Mouse (Mus musculus) intestine, embryonic 15.5 days (tissue): ENCODE measurements at regions not wholly inside any gene's neighbourhood (a gene's known extent, or its start where the extent isn't known, plus 50 kb on each side); places are given as distances from the start of the nearest gene placed in this dataset.
A peak's percentile ranks its signal among the peaks of the same experiment; 100 is the strongest.

Experiments used
- ATAC-seq: fragments of 200-750 bp; cut with Nextera tagmentation; 2 replicates; pipeline ENCODE4 v1.8.0; 2017; ENCODE audit warnings: moderate TSS enrichment, moderate library complexity
- H3K27ac ChIP-seq: fragments of 300-500 bp; sonication (generic); 2 replicates; pipeline ENCODE4 v1.5.1; 2015; ENCODE audit warnings: mild to moderate bottlenecking, inconsistent platforms
- H3K27me3 ChIP-seq: fragments of 300-500 bp; sonication (generic); replicated peaks from 2 replicates; pipeline ENCODE4 v1.6.1; 2015; ENCODE audit warnings: inconsistent platforms
- H3K36me3 ChIP-seq: fragments of 300-500 bp; sonication (generic); 2 replicates; pipeline ENCODE4 v1.6.1; 2015; ENCODE audit warnings: inconsistent platforms
- H3K4me1 ChIP-seq: fragments of 300-500 bp; sonication (generic); replicated peaks from 2 replicates; pipeline ENCODE4 v1.6.1; 2015; ENCODE audit warnings: inconsistent platforms
- H3K4me2 ChIP-seq: fragments of 300-500 bp; sonication (generic); replicated peaks from 2 replicates; pipeline ENCODE4 v1.6.1; 2015; ENCODE audit warnings: mild to moderate bottlenecking, inconsistent platforms
- H3K4me3 ChIP-seq: fragments of 300-500 bp; sonication (generic); replicated peaks from 2 replicates; pipeline ENCODE4 v1.5.1; 2015; ENCODE audit warnings: inconsistent platforms
- H3K9ac ChIP-seq: fragments of 300-500 bp; sonication (generic); 2 replicates; pipeline ENCODE4 v1.6.1; 2015; ENCODE audit warnings: inconsistent platforms
- H3K9me3 ChIP-seq: fragments of 300-500 bp; sonication (generic); 2 replicates; pipeline ENCODE4 v1.6.1; 2016; ENCODE audit warnings: inconsistent platforms
- WGBS: fragments of 180-500 bp; shearing (Covaris S2); methylation state at CpG from one replicate; pipeline ENCODE4 v1.1.7; 2015; 5-methylcytosine and 5-hydroxymethylcytosine counted together

GRCm38 (mm10) chr16:90628605-90629120 is 98.5 kb downstream of the Mis18a start:
- H3K9me3 ChIP-seq, result no peaks in the 10 kb centered on the region
- no peaks in the 10 kb centered on the region for H3K27me3 ChIP-seq
- H3K36me3 ChIP-seq, result no peaks in the 10 kb centered on the region
- no peak overlapping the region for H3K9ac ChIP-seq
- H3K4me3 ChIP-seq, result no peak overlapping the region
- peak overlapping the region; percentile 26 for H3K4me2 ChIP-seq
- WGBS, result 40% methylated on average over 13 of the region's 13 CpGs
- ATAC-seq, result no peak
- peak overlapping the region; percentile 85 for H3K27ac ChIP-seq
- H3K4me1 ChIP-seq, result peaks cover 44% of the 10 kb centered on the region

GRCm38 (mm10) chr16:90626035-90626670 is 101.1 kb downstream of the Mis18a start:
- Histone ChIP-seq H3K9me3 (no peaks in the 10 kb centered on the region), H3K27me3 (no peaks in the 10 kb centered on the region), H3K4me3 (no peak overlapping the region), H3K4me1 (peaks cover 45% of the 10 kb centered on the region), H3K4me2 (no peak overlapping the region), H3K36me3 (no peaks in the 10 kb centered on the region), H3K27ac (0 out of 2 replicates have a peak overlapping the region, but pooled peaks have one; percentile 51), H3K9ac (no peak overlapping the region)
- ATAC-seq, result no peak
- WGBS, result 51% methylated on average over 9 of the region's 9 CpGs

- H3K4me3 ChIP-seq, result no peak overlapping the region
- H3K4me1 ChIP-seq, result peaks cover 42% of the 10 kb centered on the region
- no peaks in the 10 kb centered on the region for H3K36me3 ChIP-seq
- H3K27ac ChIP-seq, result no peak overlapping the region
- no peak for ATAC-seq
- H3K4me2 ChIP-seq, result no peak overlapping the region
- H3K9me3 ChIP-seq, result no peaks in the 10 kb centered on the region
- WGBS, result 59% methylated on average over 16 of the region's 16 CpGs
- no peaks in the 10 kb centered on the region for H3K27me3 ChIP-seq
- no peak overlapping the region for H3K9ac ChIP-seq
Measured at GRCm38 (mm10) chr16:90625301-90626034, 101.7 kb downstream of the Mis18a start.

- peak; percentile 81 for ATAC-seq
- H3K36me3 ChIP-seq, result no peaks in the 10 kb centered on the region
- H3K4me3 ChIP-seq, result 0 out of 2 replicates have a peak overlapping the region, but pooled peaks have one; percentile 7
- no peak overlapping the region for H3K9ac ChIP-seq
- H3K9me3 ChIP-seq, result no peaks in the 10 kb centered on the region
- peaks cover 29% of the 10 kb centered on the region for H3K4me1 ChIP-seq
- H3K27ac ChIP-seq, result peak overlapping the region; percentile 79
- 29% methylated on average over 17 of the region's 17 CpGs for WGBS
- no peaks in the 10 kb centered on the region for H3K27me3 ChIP-seq
- peak overlapping the region; percentile 24 for H3K4me2 ChIP-seq
Measured at GRCm38 (mm10) chr16:90624039-90624625, 103.1 kb downstream of the Mis18a start.

GRCm38 (mm10) chr16:90622677-90623225 is 104.5 kb downstream of the Mis18a start:
- H3K4me2 ChIP-seq, result no peak overlapping the region
- no peak overlapping the region for H3K27ac ChIP-seq
- ATAC-seq, result no peak
- H3K4me1 ChIP-seq, result peaks cover 23% of the 10 kb centered on the region
- no peaks in the 10 kb centered on the region for H3K9me3 ChIP-seq
- no peak overlapping the region for H3K4me3 ChIP-seq
- H3K9ac ChIP-seq, result no peak overlapping the region
- no peaks in the 10 kb centered on the region for H3K36me3 ChIP-seq
- no peaks in the 10 kb centered on the region for H3K27me3 ChIP-seq
- 85% methylated on average over 8 of the region's 8 CpGs for WGBS

- no peak for ATAC-seq
- H3K27ac ChIP-seq, result no peak overlapping the region
- no peaks in the 10 kb centered on the region for H3K9me3 ChIP-seq
- H3K4me3 ChIP-seq, result no peak overlapping the region
- no peak overlapping the region for H3K9ac ChIP-seq
- WGBS, result 78% methylated on average over 13 of the region's 13 CpGs
- H3K4me2 ChIP-seq, result no peak overlapping the region
- H3K4me1 ChIP-seq, result peaks cover 23% of the 10 kb centered on the region
- no peaks in the 10 kb centered on the region for H3K27me3 ChIP-seq
- H3K36me3 ChIP-seq, result no peaks in the 10 kb centered on the region
Measured at GRCm38 (mm10) chr16:90621761-90622411, 105.3 kb downstream of the Mis18a start.

- Histone ChIP-seq H3K9ac (no peak overlapping the region), H3K36me3 (no peaks in the 10 kb centered on the region), H3K27me3 (no peaks in the 10 kb centered on the region), H3K4me3 (no peak overlapping the region), H3K27ac (peak overlapping the region; percentile 29; the same call in 1 of the 2 replicates), H3K4me2 (no peak overlapping the region), H3K9me3 (no peaks in the 10 kb centered on the region), H3K4me1 (peaks cover 13% of the 10 kb centered on the region)
- peak; percentile 31; the same call in 1 of the 2 replicates for ATAC-seq
- 44% methylated on average over 13 of the region's 13 CpGs for WGBS
Measured at GRCm38 (mm10) chr16:90619565-90620311, 107.5 kb downstream of the Mis18a start.

GRCm38 (mm10) chr16:90615791-90616190 is 111.4 kb downstream of the Mis18a start:
- H3K4me2 ChIP-seq, result no peak overlapping the region
- ATAC-seq, result no peak
- H3K27ac ChIP-seq, result no peak overlapping the region
- H3K36me3 ChIP-seq, result no peaks in the 10 kb centered on the region
- H3K9me3 ChIP-seq, result no peaks in the 10 kb centered on the region
- 66% methylated on average over 10 of the region's 10 CpGs for WGBS
- H3K4me3 ChIP-seq, result no peak overlapping the region
- no peaks in the 10 kb centered on the region for H3K4me1 ChIP-seq
- no peaks in the 10 kb centered on the region for H3K27me3 ChIP-seq
- H3K9ac ChIP-seq, result no peak overlapping the region

- Histone ChIP-seq H3K4me1 (no peaks in the 10 kb centered on the region), H3K4me3 (no peak overlapping the region), H3K4me2 (no peak overlapping the region), H3K27me3 (no peaks in the 10 kb centered on the region), H3K27ac (no peak overlapping the region), H3K36me3 (no peaks in the 10 kb centered on the region), H3K9me3 (no peaks in the 10 kb centered on the region), H3K9ac (no peak overlapping the region)
- WGBS, result 82% methylated on average over 1 of the region's 1 CpGs
- ATAC-seq, result no peak
Measured at GRCm38 (mm10) chr16:90614137-90614536, 113.1 kb downstream of the Mis18a start.

- Histone ChIP-seq H3K27ac (no peak overlapping the region), H3K4me1 (no peaks in the 10 kb centered on the region), H3K4me3 (no peak overlapping the region), H3K36me3 (no peaks in the 10 kb centered on the region), H3K9ac (no peak overlapping the region), H3K4me2 (no peak overlapping the region), H3K9me3 (no peaks in the 10 kb centered on the region), H3K27me3 (no peaks in the 10 kb centered on the region)
- ATAC-seq, result no peak
- 80% methylated on average over 22 of the region's 22 CpGs for WGBS
Measured at GRCm38 (mm10) chr16:90610097-90610808, 117.0 kb downstream of the Mis18a start.

GRCm38 (mm10) chr16:90599329-90599870 is 127.8 kb downstream of the Mis18a start:
- Histone ChIP-seq H3K27ac (no peak overlapping the region), H3K4me3 (no peak overlapping the region), H3K9ac (no peak overlapping the region), H3K4me1 (no peaks in the 10 kb centered on the region), H3K36me3 (no peaks in the 10 kb centered on the region), H3K27me3 (no peaks in the 10 kb centered on the region), H3K4me2 (no peak overlapping the region), H3K9me3 (no peaks in the 10 kb centered on the region)
- ATAC-seq, result no peak
- 68% methylated on average over 7 of the region's 7 CpGs for WGBS
